Mouse (Mus musculus) C2C12 (cell line): ENCODE data around the gene Rab5if. TPM values are rescaled to one million over a fixed set of nuclear protein-coding genes. Genes with fewer than 3 reads are reported as not detected.

Experiments used
- H3K27me3 ChIP-seq: one replicate; pipeline ENCODE4 v1.6.1; 2011; ENCODE audit not compliant: control insufficient read depth, insufficient read depth, insufficient read length
- H3K36me3 ChIP-seq: one replicate; pipeline ENCODE4 v1.6.1; 2011; ENCODE audit not compliant: control insufficient read depth, insufficient read depth
- H3K4me3 ChIP-seq: one replicate; pipeline ENCODE4 v1.5.1; 2011; ENCODE audit warnings: mild to moderate bottlenecking, control low read depth; ENCODE audit not compliant: poor library complexity, insufficient read depth, severe bottlenecking
- H3K79me2 ChIP-seq: one replicate; pipeline ENCODE4 v1.6.1; 2011; ENCODE audit not compliant: control insufficient read depth, insufficient read depth
- H3K79me3 ChIP-seq: one replicate; pipeline ENCODE4 v1.6.1; 2011; ENCODE audit warnings: low read depth, control low read depth
- H3ac ChIP-seq: one replicate; pipeline ENCODE3; 2011; ENCODE audit warnings: low read depth; ENCODE audit not compliant: control insufficient read depth, insufficient read length
- CEBPB ChIP-seq: IDR thresholded peaks from one replicate; pipeline ENCODE4 v1.6.1; 2011; ENCODE audit warnings: low read depth, mild to moderate bottlenecking, control low read depth, moderate library complexity
- CTCF ChIP-seq: IDR thresholded peaks from one replicate; pipeline ENCODE4 v1.5.1; 2011; ENCODE audit not compliant: control insufficient read depth, insufficient read depth, insufficient read length
- FOSL1 ChIP-seq: IDR thresholded peaks from one replicate; pipeline ENCODE4 v1.8.0; 2011; ENCODE audit warnings: mild to moderate bottlenecking, low read length; ENCODE audit not compliant: poor library complexity, insufficient read depth, severe bottlenecking
- MAX ChIP-seq: IDR thresholded peaks from one replicate; pipeline ENCODE4 v1.6.1; 2011; ENCODE audit warnings: mild to moderate bottlenecking, control low read depth
- MYOD1 ChIP-seq: IDR thresholded peaks from one replicate; pipeline ENCODE4 v1.6.1; 2011; ENCODE audit warnings: low read depth; ENCODE audit not compliant: control insufficient read depth, insufficient read length
- MYOG ChIP-seq: IDR thresholded peaks from one replicate; pipeline ENCODE4 v1.6.1; 2011; ENCODE audit not compliant: control insufficient read depth, insufficient read length; ENCODE audit errors: extremely low read depth
- USF1 ChIP-seq: IDR thresholded peaks from one replicate; pipeline ENCODE4 v1.6.1; 2011; ENCODE audit warnings: low read depth, mild to moderate bottlenecking, control low read depth, moderate library complexity
- polyA plus RNA-seq: library from polyadenylated mRNA; unstranded; fragments of >200 nt; fragmentation: generic; extraction: Trizol; gene quantifications from one replicate; pipeline ENCODE4 v1.2.1, GENCODE M21; 2012; ENCODE audit warnings: missing spikeins

The Rab5if gene
- polyA plus RNA-seq, 1 experiment, result 228 TPM

GRCm38 (mm10) chr2:156869554-156869953, 6.6 kb downstream of the Rab5if start:
- H3K4me3 ChIP-seq, result no peak overlapping the region
- no peak overlapping the region for H3ac ChIP-seq
- peaks cover 89% of the 10 kb centered on the region for H3K36me3 ChIP-seq
- no peaks in the 10 kb centered on the region for H3K27me3 ChIP-seq
- H3K79me2 ChIP-seq, result peaks cover 78% of the 10 kb centered on the region
- H3K79me3 ChIP-seq, result peaks cover 36% of the 10 kb centered on the region
- TF ChIP-seq MYOG, result no peak
- TF ChIP-seq USF1, result no peak
- TF ChIP-seq CEBPB, result no peak
- no peak for TF ChIP-seq MAX
- TF ChIP-seq MYOD1, result no peak
- no peak for TF ChIP-seq CTCF
- TF ChIP-seq FOSL1, result no peak

- peaks cover 83% of the 10 kb centered on the region for H3K36me3 ChIP-seq
- TF ChIP-seq USF1, result no peak
- no peak for TF ChIP-seq MYOD1
- TF ChIP-seq MAX, result no peak
- TF ChIP-seq MYOG, result no peak
- TF ChIP-seq FOSL1, result no peak
- no peak for TF ChIP-seq CTCF
- TF ChIP-seq CEBPB, result no peak
Measured at GRCm38 (mm10) chr2:156870519-156870918, 7.6 kb downstream of the Rab5if start.

GRCm38 (mm10) chr2:156873629-156874028, 10.7 kb downstream of the Rab5if start:
- TF ChIP-seq MYOG (no peak), USF1 (no peak), MAX (no peak), MYOD1 (no peak), CEBPB (no peak), CTCF (no peak), FOSL1 (no peak)
- Histone ChIP-seq H3K27me3 (no peaks in the 10 kb centered on the region), H3K79me3 (peaks cover 16% of the 10 kb centered on the region), H3K36me3 (peaks cover 55% of the 10 kb centered on the region), H3K79me2 (peaks cover 37% of the 10 kb centered on the region), H3K4me3 (no peak overlapping the region), H3ac (no peak overlapping the region)

More at GRCm38 (mm10) chr2:156870519-156870918, 7.6 kb downstream of the Rab5if start:
- no peak overlapping the region for H3K4me3 ChIP-seq
- H3K79me2 ChIP-seq, result peaks cover 68% of the 10 kb centered on the region
- H3K27me3 ChIP-seq, result no peaks in the 10 kb centered on the region
- H3K79me3 ChIP-seq, result peaks cover 33% of the 10 kb centered on the region
- H3ac ChIP-seq, result no peak overlapping the region

DNA sequence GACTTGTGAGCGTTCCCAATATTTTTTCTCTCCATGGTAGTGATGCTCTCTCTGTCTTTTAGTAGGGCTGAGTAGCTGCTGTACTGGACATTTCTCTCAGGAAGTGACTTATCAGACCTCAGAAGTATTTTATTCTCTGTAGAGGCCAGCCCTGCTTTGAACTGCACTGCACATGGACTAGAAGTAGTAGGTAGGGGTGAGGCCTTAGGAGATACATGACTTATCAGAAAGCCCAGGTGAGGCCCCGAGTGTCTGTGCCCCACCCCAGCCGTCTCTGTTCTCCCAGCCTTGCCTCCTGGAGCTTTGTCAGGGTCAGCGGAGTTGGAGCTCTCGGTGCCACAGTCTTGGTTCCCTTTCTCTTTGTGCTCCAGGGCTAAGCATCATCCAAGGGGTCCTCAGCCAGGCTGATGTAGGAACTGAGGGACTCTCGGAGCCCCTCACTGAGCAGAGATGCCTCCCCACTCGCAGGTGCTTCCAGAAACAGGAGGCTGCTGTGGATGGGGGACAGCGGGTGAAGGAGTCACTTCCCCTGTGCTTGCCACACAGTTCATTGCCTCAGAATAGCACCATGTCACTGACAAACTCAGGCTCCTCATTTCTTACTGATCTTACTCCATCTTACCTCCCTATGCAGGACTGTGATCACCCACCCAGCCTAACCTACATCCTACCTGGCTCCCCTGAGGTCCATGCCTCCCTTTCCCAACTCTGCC, 11.3 kb downstream of the Rab5if start:
- TF ChIP-seq CTCF (no peak), MYOG (no peak), CEBPB (no peak), MYOD1 (no peak), FOSL1 (no peak), MAX (no peak), USF1 (no peak)
- H3K36me3 ChIP-seq, result peaks cover 49% of the 10 kb centered on the region
- no peaks in the 10 kb centered on the region for H3K27me3 ChIP-seq
- no peak overlapping the region for H3K4me3 ChIP-seq
- no peak overlapping the region for H3ac ChIP-seq
- peaks cover 11% of the 10 kb centered on the region for H3K79me3 ChIP-seq
- peaks cover 31% of the 10 kb centered on the region for H3K79me2 ChIP-seq

- peaks cover 24% of the 10 kb centered on the region for H3K79me2 ChIP-seq
- H3K36me3 ChIP-seq, result peaks cover 42% of the 10 kb centered on the region
- no peak overlapping the region for H3ac ChIP-seq
- TF ChIP-seq MYOG (no peak), CTCF (no peak), CEBPB (no peak), FOSL1 (no peak), USF1 (no peak), MYOD1 (no peak), MAX (no peak)
- no peak overlapping the region for H3K4me3 ChIP-seq
- H3K27me3 ChIP-seq, result no peaks in the 10 kb centered on the region
- H3K79me3 ChIP-seq, result peaks cover 6% of the 10 kb centered on the region
Measured at GRCm38 (mm10) chr2:156874760-156875510, 12.0 kb downstream of the Rab5if start.

- no peak overlapping the region for H3K4me3 ChIP-seq
- H3K36me3 ChIP-seq, result peaks cover 21% of the 10 kb centered on the region
- TF ChIP-seq CTCF (no peak), MAX (no peak), FOSL1 (no peak), USF1 (no peak), MYOG (no peak), MYOD1 (no peak), CEBPB (no peak)
- no peak overlapping the region for H3ac ChIP-seq
- H3K79me2 ChIP-seq, result no peaks in the 10 kb centered on the region
- no peaks in the 10 kb centered on the region for H3K27me3 ChIP-seq
- no peaks in the 10 kb centered on the region for H3K79me3 ChIP-seq
Measured at GRCm38 (mm10) chr2:156877726-156878125, 14.8 kb downstream of the Rab5if start.
